Mouse (Mus musculus) kidney, embryonic 15.5 days (tissue): Measurements from ENCODE around the gene Axin1. TPM values are rescaled to one million over a fixed set of nuclear protein-coding genes. Genes with fewer than 3 reads are reported as not detected.
"Not testable (repeated sequence)": the region's sequence is repeated elsewhere in the genome, so short reads cannot be mapped to it uniquely, and the experiment has no call there.

ENCODE experiments used
- ATAC-seq: fragments of 200-750 bp; cut with Nextera tagmentation; replicated peaks from 2 replicates; pipeline ENCODE4 v1.8.0; 2017; ENCODE audit warnings: moderate TSS enrichment; ENCODE audit not compliant: low FRiP score
- H3K27ac ChIP-seq: fragments of 300-500 bp; sonication (generic); 2 replicates; pipeline ENCODE4 v1.5.1; 2015; ENCODE audit warnings: mild to moderate bottlenecking, inconsistent platforms
- H3K27me3 ChIP-seq: fragments of 300-500 bp; sonication (generic); 2 replicates; pipeline ENCODE4 v1.6.1; 2015; ENCODE audit warnings: inconsistent platforms
- H3K36me3 ChIP-seq: fragments of 300-500 bp; sonication (generic); 2 replicates; pipeline ENCODE4 v1.6.1; 2015; ENCODE audit warnings: inconsistent platforms
- H3K4me1 ChIP-seq: fragments of 300-500 bp; sonication (generic); 2 replicates; pipeline ENCODE4 v1.6.1; 2015; ENCODE audit warnings: inconsistent platforms
- H3K4me2 ChIP-seq: fragments of 300-500 bp; sonication (generic); 2 replicates; pipeline ENCODE4 v1.6.1; 2015; ENCODE audit warnings: moderate library complexity, mild to moderate bottlenecking, inconsistent platforms
- H3K4me3 ChIP-seq: fragments of 300-500 bp; sonication (generic); replicated peaks from 2 replicates; pipeline ENCODE4 v1.5.1; 2015; ENCODE audit warnings: mild to moderate bottlenecking, inconsistent platforms
- H3K9ac ChIP-seq: fragments of 300-500 bp; sonication (generic); 2 replicates; pipeline ENCODE4 v1.6.1; 2015; ENCODE audit warnings: mild to moderate bottlenecking, inconsistent platforms
- H3K9me3 ChIP-seq: fragments of 300-500 bp; sonication (generic); replicated peaks from 2 replicates; pipeline ENCODE4 v1.6.1; 2016; ENCODE audit warnings: inconsistent platforms
- WGBS: fragments of 180-500 bp; shearing (Covaris S2); methylation state at CpG from one replicate; pipeline ENCODE4 v1.1.7; 2015; ENCODE audit warnings: mixed read lengths; 5-methylcytosine and 5-hydroxymethylcytosine counted together
- polyA plus RNA-seq: library from polyadenylated mRNA; unstranded; fragments of >200 nt; fragmentation: Nextera tagmentation; extraction: Ambion mirVana; gene quantifications from 2 replicates; pipeline ENCODE4 v1.2.1, GENCODE M21; 2015

The Axin1 gene
- polyA plus RNA-seq, 1 experiment from 2014 or later, result 8.0 TPM

DNA sequence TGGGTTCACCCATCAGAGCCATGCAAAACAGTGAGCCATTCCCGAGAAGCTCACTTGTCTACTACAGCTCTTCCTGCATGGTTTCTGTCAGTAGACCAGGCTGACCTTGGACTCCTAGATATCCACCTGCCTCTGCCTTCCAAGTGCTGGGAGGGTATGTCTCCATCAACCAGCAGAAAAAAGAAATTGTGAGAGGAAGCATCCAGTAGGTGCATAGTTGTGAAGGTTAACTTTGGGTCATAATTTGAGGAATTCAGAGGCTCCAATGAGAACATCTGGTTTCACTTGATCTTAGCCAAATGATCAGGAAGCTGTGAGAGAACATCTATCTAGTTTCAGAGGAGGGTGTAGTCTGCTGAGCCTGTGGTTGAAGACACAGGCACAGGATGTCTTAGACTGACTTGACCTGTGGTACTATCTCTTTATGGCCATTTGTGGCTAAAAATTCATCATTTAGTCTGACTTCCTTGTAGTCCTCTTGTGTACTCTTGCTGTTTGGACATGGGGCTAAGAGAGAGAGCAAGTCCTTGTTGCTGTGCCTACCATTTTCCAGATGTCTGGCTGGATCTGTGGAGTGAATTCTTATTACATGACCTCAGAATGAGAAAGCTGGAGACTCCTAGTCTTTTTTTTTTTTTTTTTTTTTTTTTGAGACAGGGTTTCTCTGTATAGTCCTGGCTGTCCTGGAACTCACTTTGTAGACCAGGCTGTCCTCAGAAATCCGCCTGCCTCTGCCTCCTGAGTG lies 13.6 kb downstream of the Axin1 start:
- no peak for ATAC-seq
- Histone ChIP-seq H3K36me3 (peaks cover 84% of the 10 kb centered on the region), H3K9ac (no peak overlapping the region), H3K27ac (no peak overlapping the region), H3K4me1 (no peaks in the 10 kb centered on the region), H3K4me3 (no peak overlapping the region), H3K4me2 (no peak overlapping the region), H3K9me3 (no peaks in the 10 kb centered on the region), H3K27me3 (no peaks in the 10 kb centered on the region)
- WGBS, result 90% methylated on average over 2 of the region's 2 CpGs

DNA sequence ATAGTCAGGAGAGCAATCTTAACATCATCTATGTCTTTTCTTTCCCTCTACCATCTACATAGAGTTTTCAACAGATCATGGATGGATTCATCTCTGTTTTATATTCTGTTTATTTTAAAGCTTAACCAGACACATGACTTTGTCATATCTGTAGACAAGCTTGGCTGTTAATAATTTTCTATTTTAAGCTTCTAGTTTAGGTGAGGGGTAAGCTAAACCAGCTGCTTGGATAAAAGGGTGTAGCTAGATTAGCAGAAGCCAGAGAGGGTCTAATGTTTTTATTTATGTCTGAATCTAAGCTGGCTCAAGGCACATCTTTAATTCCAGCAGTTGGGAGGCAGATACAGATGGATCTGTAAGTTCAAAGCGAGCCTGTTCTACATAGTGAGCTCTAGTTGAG lies 24.2 kb downstream of the Axin1 start:
- Histone ChIP-seq H3K36me3 (no peaks in the 10 kb centered on the region), H3K27me3 (no peaks in the 10 kb centered on the region), H3K4me2 (no peak overlapping the region), H3K4me1 (peaks cover 3% of the 10 kb centered on the region; the same call in 1 of the 2 replicates), H3K4me3 (no peak overlapping the region), H3K9me3 (no peaks in the 10 kb centered on the region), H3K27ac (no peak overlapping the region), H3K9ac (no peak overlapping the region)
- ATAC-seq, result no peak
- 88% methylated on average over 1 of the region's 1 CpGs for WGBS

DNA sequence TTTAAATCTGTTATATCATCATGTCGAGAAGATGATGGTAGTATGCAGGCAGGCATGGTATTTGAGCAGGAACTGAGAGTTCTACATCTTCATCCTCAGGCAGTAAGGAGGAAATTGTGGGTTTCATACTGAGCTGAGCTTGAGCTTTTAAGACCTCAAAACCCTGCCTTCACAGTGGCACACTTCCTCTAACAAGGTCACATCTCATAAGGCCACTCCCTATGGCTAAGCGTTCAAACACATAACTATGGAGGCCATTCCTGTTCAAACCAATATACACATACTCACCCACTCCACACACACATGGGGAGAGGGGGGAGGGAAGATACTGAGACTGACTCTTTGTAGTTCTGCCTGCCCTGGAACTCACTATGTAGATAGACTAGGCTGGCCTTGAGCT lies 29.6 kb downstream of the Axin1 start:
- Histone ChIP-seq H3K27ac (no peak overlapping the region), H3K9ac (no peak overlapping the region), H3K36me3 (no peaks in the 10 kb centered on the region), H3K4me1 (peaks cover 3% of the 10 kb centered on the region; the same call in 1 of the 2 replicates), H3K9me3 (no peaks in the 10 kb centered on the region), H3K4me3 (no peak overlapping the region), H3K4me2 (no peak overlapping the region), H3K27me3 (no peaks in the 10 kb centered on the region)
- 85% methylated on average over 2 of the region's 2 CpGs for WGBS
- no peak for ATAC-seq

DNA sequence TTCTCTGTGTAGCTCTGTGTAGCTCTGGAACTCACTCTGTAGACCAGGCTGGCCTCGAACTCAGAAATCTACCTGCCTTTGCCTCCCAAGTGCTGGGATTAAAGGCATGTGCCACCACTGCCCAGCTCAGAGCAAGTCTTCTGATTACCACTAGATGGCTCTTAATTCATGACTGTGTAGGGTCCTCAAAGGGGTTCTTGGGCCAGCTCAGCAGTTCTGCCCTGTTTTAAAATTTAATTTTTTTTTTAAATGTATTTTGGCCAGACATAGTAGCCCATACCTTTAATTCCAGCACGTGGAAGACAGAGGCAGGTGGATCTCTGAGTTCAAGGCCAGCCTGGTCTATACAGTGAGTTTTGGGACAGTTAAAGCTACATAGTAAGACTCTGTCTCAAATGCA lies 36.8 kb downstream of the Axin1 start:
- H3K4me3 ChIP-seq, H3K4me2 ChIP-seq, H3K9me3 ChIP-seq, H3K27me3 ChIP-seq, H3K4me1 ChIP-seq, ATAC-seq, H3K9ac ChIP-seq, H3K27ac ChIP-seq: not testable (repeated sequence)
- peaks cover 56% of the 10 kb centered on the region for H3K36me3 ChIP-seq
- WGBS, result 93% methylated on average over 2 of the region's 2 CpGs

DNA sequence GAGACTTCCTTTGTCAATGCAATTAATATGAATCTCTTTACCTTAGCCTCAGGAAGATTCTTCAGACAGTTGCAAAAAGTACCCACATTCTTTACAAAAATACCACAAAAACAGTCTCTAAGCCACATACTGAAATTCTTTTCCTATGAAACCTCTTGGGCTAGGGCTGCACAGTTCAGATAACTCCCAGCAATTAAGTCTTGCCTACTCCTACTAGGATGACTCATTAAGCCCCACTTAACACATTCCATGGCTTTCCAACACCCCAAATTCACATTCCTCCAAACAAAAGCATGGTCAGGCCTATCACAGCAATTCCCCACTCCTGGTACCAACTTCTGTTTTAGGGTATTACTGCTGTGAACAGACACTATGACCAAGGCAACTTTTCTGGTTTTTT lies 40.1 kb downstream of the Axin1 start:
- no peaks in the 10 kb centered on the region for H3K27me3 ChIP-seq
- H3K9ac ChIP-seq, result no peak overlapping the region
- no peaks in the 10 kb centered on the region for H3K9me3 ChIP-seq
- H3K4me1 ChIP-seq, result no peaks in the 10 kb centered on the region
- no peak overlapping the region for H3K27ac ChIP-seq
- H3K4me3 ChIP-seq, result no peak overlapping the region
- H3K4me2 ChIP-seq, result no peak overlapping the region
- no peak for ATAC-seq
- peaks cover 81% of the 10 kb centered on the region for H3K36me3 ChIP-seq

DNA sequence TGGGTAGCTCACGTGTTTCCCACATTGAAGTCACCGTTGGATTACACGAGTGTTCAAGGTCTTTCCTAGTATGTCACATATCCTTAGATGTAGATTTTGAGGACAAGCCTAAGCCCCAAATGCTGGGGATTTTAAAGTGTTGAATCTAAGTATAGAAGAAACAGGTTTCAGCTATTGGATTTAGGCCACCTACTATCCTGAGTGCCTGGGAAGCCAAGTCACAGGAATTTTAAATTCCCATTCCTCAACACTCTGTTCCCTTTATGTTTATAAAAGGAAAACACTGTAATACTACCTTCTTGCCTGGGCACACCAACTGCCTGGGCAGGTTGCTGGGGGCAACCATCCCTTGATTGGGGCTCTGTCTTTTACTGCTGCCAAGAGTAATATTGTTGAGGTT lies 42.7 kb downstream of the Axin1 start:
- no peaks in the 10 kb centered on the region for H3K9me3 ChIP-seq
- H3K9ac ChIP-seq, result no peak overlapping the region
- H3K4me2 ChIP-seq, result no peak overlapping the region
- no peak for ATAC-seq
- H3K27ac ChIP-seq, result no peak overlapping the region
- H3K4me1 ChIP-seq, result no peaks in the 10 kb centered on the region
- WGBS, result 94% methylated on average over 3 of the region's 3 CpGs
- peaks cover 80% of the 10 kb centered on the region for H3K36me3 ChIP-seq
- no peak overlapping the region for H3K4me3 ChIP-seq
- no peaks in the 10 kb centered on the region for H3K27me3 ChIP-seq

DNA sequence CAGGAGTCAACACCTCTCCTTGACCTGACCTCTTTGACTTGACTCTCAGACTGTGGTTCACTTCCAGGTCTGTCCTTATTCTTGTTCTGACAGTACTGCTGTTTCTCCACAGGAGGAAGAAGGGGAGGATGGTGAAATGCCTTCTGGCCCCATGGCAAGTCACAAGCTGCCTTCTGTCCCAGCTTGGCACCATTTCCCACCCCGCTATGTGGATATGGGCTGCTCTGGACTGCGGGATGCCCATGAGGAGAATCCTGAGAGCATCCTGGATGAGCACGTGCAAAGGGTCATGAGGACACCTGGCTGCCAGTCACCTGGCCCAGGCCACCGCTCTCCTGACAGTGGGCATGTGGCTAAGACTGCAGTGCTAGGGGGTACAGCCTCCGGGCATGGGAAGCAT lies 49.1 kb downstream of the Axin1 start:
- peaks cover 98% of the 10 kb centered on the region for H3K36me3 ChIP-seq
- H3K27me3 ChIP-seq, result no peaks in the 10 kb centered on the region
- H3K27ac ChIP-seq, result no peak overlapping the region
- H3K9me3 ChIP-seq, result no peaks in the 10 kb centered on the region
- 95% methylated on average over 5 of the region's 5 CpGs for WGBS
- ATAC-seq, result no peak
- H3K4me1 ChIP-seq, result no peaks in the 10 kb centered on the region
- no peak overlapping the region for H3K9ac ChIP-seq
- no peak overlapping the region for H3K4me2 ChIP-seq
- H3K4me3 ChIP-seq, result no peak overlapping the region

DNA sequence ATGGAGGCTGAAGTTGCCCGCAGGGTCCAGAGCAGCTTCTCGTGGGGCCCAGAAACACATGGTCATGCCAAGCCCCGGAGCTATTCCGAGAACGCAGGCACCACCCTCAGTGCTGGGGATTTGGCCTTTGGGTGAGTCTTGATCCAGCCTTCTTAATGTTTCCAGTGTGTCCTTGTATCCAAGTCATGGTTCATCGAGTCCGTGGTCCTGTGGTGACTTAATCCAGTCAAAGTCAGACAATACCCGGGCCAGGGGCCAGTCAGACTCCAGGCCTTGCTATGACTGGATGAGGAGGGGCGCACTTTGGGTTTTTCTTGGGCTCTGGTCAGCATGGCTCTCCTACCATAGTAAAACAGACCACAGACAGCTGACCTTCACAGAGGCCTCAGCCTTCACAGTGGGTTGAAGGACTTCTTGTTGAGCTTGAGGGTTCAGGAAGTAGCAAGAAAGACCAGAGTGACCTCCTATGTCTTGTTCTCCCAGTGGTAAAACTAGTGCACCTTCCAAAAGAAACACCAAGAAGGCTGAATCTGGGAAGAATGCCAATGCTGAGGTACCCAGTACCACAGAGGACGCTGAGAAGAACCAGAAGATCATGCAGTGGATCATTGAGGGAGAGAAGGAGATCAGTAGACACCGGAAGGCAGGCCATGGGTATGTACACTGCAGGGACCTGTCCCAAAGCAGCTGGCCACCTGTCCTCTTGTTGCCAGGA lies 49.8 kb downstream of the Axin1 start:
- no peak overlapping the region for H3K4me2 ChIP-seq
- H3K4me1 ChIP-seq, result no peaks in the 10 kb centered on the region
- H3K9me3 ChIP-seq, result no peaks in the 10 kb centered on the region
- no peak overlapping the region for H3K9ac ChIP-seq
- no peak overlapping the region for H3K27ac ChIP-seq
- peaks cover 97% of the 10 kb centered on the region for H3K36me3 ChIP-seq
- WGBS, result 95% methylated on average over 11 of the region's 11 CpGs
- no peaks in the 10 kb centered on the region for H3K27me3 ChIP-seq
- no peak for ATAC-seq
- no peak overlapping the region for H3K4me3 ChIP-seq

DNA sequence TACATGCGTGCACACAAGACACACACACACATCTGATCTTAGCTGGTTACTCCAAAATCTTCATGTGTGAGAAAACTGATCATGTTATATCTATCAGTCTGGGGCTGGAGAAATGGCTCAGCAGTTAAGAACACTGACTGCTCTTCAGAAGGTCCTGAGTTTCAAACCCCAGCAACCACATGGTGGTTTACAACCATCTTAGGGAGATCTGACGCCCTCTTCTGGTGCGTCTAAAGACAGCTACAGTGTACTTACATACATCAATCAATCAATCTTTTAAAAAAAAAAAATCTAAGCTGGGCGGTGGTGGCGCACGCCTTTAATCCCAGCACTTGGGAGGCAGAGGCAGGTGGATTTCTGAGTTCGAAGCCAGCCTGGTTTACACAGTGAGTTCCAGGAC lies 53.0 kb downstream of the Axin1 start:
- not testable (repeated sequence) for H3K27ac ChIP-seq, H3K27me3 ChIP-seq, ATAC-seq, H3K4me3 ChIP-seq, H3K4me1 ChIP-seq, H3K9me3 ChIP-seq, H3K9ac ChIP-seq, H3K4me2 ChIP-seq
- 90% methylated on average over 7 of the region's 7 CpGs for WGBS
- H3K36me3 ChIP-seq, result peaks cover 99% of the 10 kb centered on the region

DNA sequence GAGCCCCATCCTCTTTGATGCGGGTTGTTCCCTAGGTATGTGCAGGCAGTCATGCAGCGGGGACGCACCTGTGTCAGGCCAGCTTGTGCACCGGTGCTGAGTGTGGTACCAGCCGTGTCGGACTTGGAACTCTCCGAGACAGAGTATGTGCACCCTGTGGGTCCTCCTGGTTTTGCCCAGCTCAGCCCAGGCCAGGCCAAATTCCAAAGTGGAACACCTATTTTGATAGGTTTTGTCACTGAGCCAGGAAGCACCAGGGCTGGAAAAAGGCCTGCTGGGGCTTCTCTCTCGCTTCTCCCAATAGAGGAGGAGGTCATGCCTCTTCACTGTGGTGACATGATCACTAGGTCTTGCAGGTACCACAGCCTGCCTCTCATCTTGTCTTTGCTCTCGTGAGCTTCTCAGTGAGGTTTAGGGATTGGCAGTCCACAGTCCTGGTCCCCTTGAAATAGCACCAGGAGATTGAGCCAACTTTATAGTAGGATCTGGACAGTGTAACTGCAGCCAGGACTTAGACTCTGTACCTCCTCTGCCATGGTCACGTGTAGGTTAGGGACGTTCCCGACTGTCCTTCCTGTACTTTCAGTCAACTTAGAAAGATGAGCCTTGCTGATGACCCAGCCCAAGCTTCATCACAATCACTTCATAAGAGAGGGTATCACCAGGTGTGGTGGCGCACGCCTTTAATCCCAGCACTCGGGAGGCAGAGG lies 54.1 kb downstream of the Axin1 start:
- WGBS, result 96% methylated on average over 15 of the region's 15 CpGs
- H3K9ac ChIP-seq, result no peak overlapping the region
- ATAC-seq, result no peak

DNA sequence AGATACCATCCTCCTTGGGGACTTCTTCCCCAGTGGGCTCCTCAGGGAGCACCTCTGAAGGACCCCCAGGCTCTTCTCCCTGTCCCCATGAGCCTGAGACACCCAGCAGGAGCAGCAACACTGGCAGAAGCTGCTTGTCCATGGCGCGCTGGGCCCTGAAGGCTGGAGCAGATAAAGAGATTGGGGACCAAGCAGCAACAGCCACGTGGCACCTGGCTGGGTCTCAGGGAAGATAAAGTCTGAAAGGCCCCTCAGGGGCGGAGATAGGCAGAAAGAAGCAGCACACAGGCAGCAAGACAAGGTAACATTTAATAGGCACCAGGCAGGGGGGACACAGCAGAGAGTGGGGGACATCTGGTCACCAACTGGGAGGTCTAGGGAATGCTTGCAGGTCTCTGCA lies 60.4 kb downstream of the Axin1 start, which contains the start of gene Pdia2:
Gene Pdia2, minus strand, starts transcription at position 196 of the 400 bp plus-strand sequence.
- H3K4me3 ChIP-seq, result no peak within 1 kb of the TSS
- 71% methylated on average over 4 of the region's 4 CpGs for WGBS

More for the DNA sequence above, 54.1 kb downstream of the Axin1 start:
- no peak overlapping the region for H3K4me2 ChIP-seq
- H3K36me3 ChIP-seq, result peaks cover 99% of the 10 kb centered on the region
- H3K27ac ChIP-seq, result no peak overlapping the region
- no peaks in the 10 kb centered on the region for H3K9me3 ChIP-seq
- no peak overlapping the region for H3K4me3 ChIP-seq
- no peaks in the 10 kb centered on the region for H3K4me1 ChIP-seq
- H3K27me3 ChIP-seq, result no peaks in the 10 kb centered on the region

More for the DNA sequence above, 60.4 kb downstream of the Axin1 start, which contains the start of gene Pdia2:
- no peak within 1 kb of the TSS for H3K9ac ChIP-seq
- no peak within 1 kb of the TSS for H3K4me2 ChIP-seq
- peaks cover 44% of the 10 kb centered on the region for H3K36me3 ChIP-seq
- H3K9me3 ChIP-seq, result no peaks in the 10 kb centered on the region
- H3K4me1 ChIP-seq, result peaks cover 37% of the 10 kb centered on the region
- no peak for ATAC-seq
- H3K27me3 ChIP-seq, result peaks cover 47% of the 10 kb centered on the region
- H3K27ac ChIP-seq, result no peak within 1 kb of the TSS
